Mouse (Mus musculus) forebrain, embryonic 14.5 days (tissue): ENCODE results near the gene Herc6. TPM values are rescaled to one million over a fixed set of nuclear protein-coding genes. Genes with fewer than 3 reads are reported as not detected.

Source experiments
- ATAC-seq: fragments of 200-750 bp; cut with Nextera tagmentation; 2 replicates; pipeline ENCODE4 v1.8.0; 2017; ENCODE audit warnings: mild to moderate bottlenecking, moderate library complexity
- DNase-seq: peaks from one replicate; pipeline ENCODE4 v3.0.0-alpha.2; 2015; ENCODE audit warnings: low spot score
- H3K27ac ChIP-seq: fragments of 300-500 bp; sonication (generic); 2 replicates; pipeline ENCODE4 v1.5.1; 2014; ENCODE audit warnings: low read depth, mild to moderate bottlenecking, control low read depth, low read length, moderate library complexity
- H3K27me3 ChIP-seq: fragments of 300-500 bp; sonication (generic); replicated peaks from 2 replicates; pipeline ENCODE4 v1.6.1; 2014; ENCODE audit warnings: low read length, control low read depth, mixed read lengths; ENCODE audit not compliant: control insufficient read depth, insufficient read depth
- H3K36me3 ChIP-seq: fragments of 300-500 bp; sonication (generic); 2 replicates; pipeline ENCODE4 v1.6.1; 2014; ENCODE audit warnings: low read length, control low read depth; ENCODE audit not compliant: control insufficient read depth, insufficient read depth
- H3K4me1 ChIP-seq: fragments of 300-500 bp; sonication (generic); 2 replicates; pipeline ENCODE4 v1.6.1; 2014; ENCODE audit warnings: antibody characterized with exemption, low read length, control low read depth; ENCODE audit not compliant: control insufficient read depth, insufficient read depth
- H3K4me2 ChIP-seq: fragments of 300-500 bp; sonication (generic); 2 replicates; pipeline ENCODE4 v1.6.1; 2014; ENCODE audit warnings: mild to moderate bottlenecking, control low read depth, low read length
- H3K4me3 ChIP-seq: fragments of 300-500 bp; sonication (generic); 2 replicates; pipeline ENCODE4 v1.5.1; 2014; ENCODE audit warnings: low read depth, low read length, control low read depth
- H3K9ac ChIP-seq: fragments of 300-500 bp; sonication (generic); 2 replicates; pipeline ENCODE4 v1.6.1; 2014; ENCODE audit warnings: mild to moderate bottlenecking, low read length, control low read depth, moderate library complexity
- H3K9me3 ChIP-seq: fragments of 300-500 bp; sonication (generic); replicated peaks from 2 replicates; pipeline ENCODE4 v1.6.1; 2016; ENCODE audit warnings: low read length, control low read depth, mixed read lengths; ENCODE audit not compliant: control insufficient read depth
- WGBS: fragments of 180-500 bp; shearing (Covaris S2); extraction: QIAGEN DNeasy Blood & Tissue Kit; methylation state at CpG from one replicate; pipeline ENCODE4 v1.1.7; 2014; 5-methylcytosine and 5-hydroxymethylcytosine counted together
- polyA plus RNA-seq: library from polyadenylated mRNA; unstranded; fragments of >200 nt; fragmentation: Nextera tagmentation; extraction: Ambion mirVana; gene quantifications from 2 replicates; pipeline ENCODE4 v1.2.1, GENCODE M21; 2014

Herc6 gene
- polyA plus RNA-seq, 1 experiment from 2014 or later = 1.4 TPM

GRCm38 (mm10) chr6:57563454-57563853 lies 17.3 kb upstream of the Herc6 start:
- WGBS = 86% methylated on average over 1 of the region's 1 CpGs
- DNase-seq = no peak
- Histone ChIP-seq H3K27me3 (no peaks in the 10 kb centered on the region), H3K4me3 (no peak overlapping the region), H3K4me2 (no peak overlapping the region), H3K4me1 (no peaks in the 10 kb centered on the region), H3K9me3 (no peaks in the 10 kb centered on the region), H3K27ac (no peak overlapping the region), H3K36me3 (no peaks in the 10 kb centered on the region), H3K9ac (no peak overlapping the region)
- ATAC-seq = no peak

- Histone ChIP-seq H3K4me2 (no peak overlapping the region), H3K4me1 (no peaks in the 10 kb centered on the region), H3K9ac (no peak overlapping the region), H3K27ac (no peak overlapping the region), H3K4me3 (no peak overlapping the region), H3K9me3 (no peaks in the 10 kb centered on the region), H3K27me3 (no peaks in the 10 kb centered on the region), H3K36me3 (no peaks in the 10 kb centered on the region)
- DNase-seq (peak; percentile 1), ATAC-seq (no peak)
- 88% methylated on average over 7 of the region's 7 CpGs for WGBS
These were observed 15.3 kb upstream of the Herc6 start for GRCm38 (mm10) chr6:57565452-57565851.

- H3K27me3 ChIP-seq = no peaks in the 10 kb centered on the region
- WGBS = 84% methylated on average over 2 of the region's 2 CpGs
- no peak overlapping the region for H3K27ac ChIP-seq
- H3K4me3 ChIP-seq = no peak overlapping the region
- no peak for DNase-seq
- H3K4me2 ChIP-seq = no peak overlapping the region
- H3K4me1 ChIP-seq = no peaks in the 10 kb centered on the region
- H3K9ac ChIP-seq = no peak overlapping the region
- no peaks in the 10 kb centered on the region for H3K36me3 ChIP-seq
- no peak for ATAC-seq
- no peaks in the 10 kb centered on the region for H3K9me3 ChIP-seq
These were observed 13.2 kb upstream of the Herc6 start for GRCm38 (mm10) chr6:57567630-57568029.

- no peaks in the 10 kb centered on the region for H3K36me3 ChIP-seq
These were observed 10.4 kb upstream of the Herc6 start for GRCm38 (mm10) chr6:57570170-57570974.

GRCm38 (mm10) chr6:57571587-57571986 lies 9.2 kb upstream of the Herc6 start:
- DNase-seq (no peak), ATAC-seq (no peak)
- Histone ChIP-seq H3K36me3 (no peaks in the 10 kb centered on the region), H3K9me3 (no peaks in the 10 kb centered on the region), H3K27ac (no peak overlapping the region), H3K4me3 (no peak overlapping the region), H3K9ac (no peak overlapping the region), H3K27me3 (no peaks in the 10 kb centered on the region), H3K4me1 (no peaks in the 10 kb centered on the region), H3K4me2 (no peak overlapping the region)

More at GRCm38 (mm10) chr6:57570170-57570974, 10.4 kb upstream of the Herc6 start:
- no peak overlapping the region for H3K4me2 ChIP-seq
- 14% methylated on average over 6 of the region's 6 CpGs for WGBS
- H3K27ac ChIP-seq = no peak overlapping the region
- H3K27me3 ChIP-seq = no peaks in the 10 kb centered on the region
- DNase-seq = peak; percentile 89
- H3K4me1 ChIP-seq = no peaks in the 10 kb centered on the region
- H3K9ac ChIP-seq = no peak overlapping the region; the same call in 1 of the 2 replicates
- no peak overlapping the region for H3K4me3 ChIP-seq
- no peaks in the 10 kb centered on the region for H3K9me3 ChIP-seq
- peak; percentile 62; the same call in 1 of the 2 replicates for ATAC-seq

GRCm38 (mm10) chr6:57581595-57581994 lies 795 bp downstream of the Herc6 start:
- no peak for ATAC-seq
- no peak overlapping the region for H3K9ac ChIP-seq

GRCm38 (mm10) chr6:57582356-57582755 lies 1.6 kb downstream of the Herc6 start:
- H3K36me3 ChIP-seq = no peaks in the 10 kb centered on the region
- no peak for DNase-seq

More at GRCm38 (mm10) chr6:57581595-57581994, 795 bp downstream of the Herc6 start:
- Histone ChIP-seq H3K36me3 (no peaks in the 10 kb centered on the region), H3K4me1 (peaks cover 5% of the 10 kb centered on the region; the same call in 1 of the 2 replicates), H3K9me3 (no peaks in the 10 kb centered on the region), H3K27me3 (no peaks in the 10 kb centered on the region), H3K4me2 (peak overlapping the region; percentile 57; the same call in 1 of the 2 replicates), H3K27ac (no peak overlapping the region), H3K4me3 (no peak overlapping the region)
- DNase-seq = no peak
- WGBS = 90% methylated on average over 12 of the region's 12 CpGs

GRCm38 (mm10) chr6:57605546-57606307 lies 24.9 kb downstream of the Herc6 start:
- ATAC-seq (no peak), DNase-seq (no peak)
- Histone ChIP-seq H3K27me3 (no peaks in the 10 kb centered on the region), H3K4me1 (no peaks in the 10 kb centered on the region), H3K9me3 (no peaks in the 10 kb centered on the region), H3K9ac (no peak overlapping the region), H3K27ac (no peak overlapping the region), H3K36me3 (no peaks in the 10 kb centered on the region), H3K4me2 (no peak overlapping the region), H3K4me3 (no peak overlapping the region)
- WGBS = 90% methylated on average over 7 of the region's 7 CpGs

More at GRCm38 (mm10) chr6:57582356-57582755, 1.6 kb downstream of the Herc6 start:
- no peak for ATAC-seq
- peaks cover 5% of the 10 kb centered on the region; the same call in 1 of the 2 replicates for H3K4me1 ChIP-seq
- 80% methylated on average over 4 of the region's 4 CpGs for WGBS
- no peak overlapping the region for H3K9ac ChIP-seq
- no peak overlapping the region for H3K4me2 ChIP-seq
- H3K27me3 ChIP-seq = no peaks in the 10 kb centered on the region
- H3K9me3 ChIP-seq = no peaks in the 10 kb centered on the region
- H3K27ac ChIP-seq = no peak overlapping the region
- H3K4me3 ChIP-seq = no peak overlapping the region

- no peak for ATAC-seq
These were observed 27.2 kb downstream of the Herc6 start for GRCm38 (mm10) chr6:57607999-57608398.

More at GRCm38 (mm10) chr6:57607999-57608398, 27.2 kb downstream of the Herc6 start:
- H3K4me2 ChIP-seq = no peak overlapping the region
- no peaks in the 10 kb centered on the region for H3K9me3 ChIP-seq
- H3K9ac ChIP-seq = no peak overlapping the region
- WGBS = 85% methylated on average over 2 of the region's 2 CpGs
- no peaks in the 10 kb centered on the region for H3K27me3 ChIP-seq
- H3K36me3 ChIP-seq = no peaks in the 10 kb centered on the region
- no peaks in the 10 kb centered on the region for H3K4me1 ChIP-seq
- no peak overlapping the region for H3K27ac ChIP-seq
- DNase-seq = no peak
- no peak overlapping the region for H3K4me3 ChIP-seq
